Mouse (Mus musculus) MEL (cell line): ENCODE data around the gene Pard3. TPM values are rescaled to one million over a fixed set of nuclear protein-coding genes. Genes with fewer than 3 reads are reported as not detected.

Experiments
- DNase-seq: peaks from one replicate; pipeline ENCODE4 v3.0.0; 2011; ENCODE audit warnings: low read depth, low spot score
- H3K27ac ChIP-seq: 2 replicates; pipeline ENCODE4 v1.5.1; 2012; ENCODE audit warnings: low read depth, mild to moderate bottlenecking, control low read depth, low read length, moderate library complexity; ENCODE audit not compliant: control insufficient read depth
- H3K27me3 ChIP-seq, 2 experiments: fragments of 150-350 bp in 1 of 2; sonication (generic) in 1 of 2; 2 replicates each; pipeline ENCODE4 v1.6.1; 2012; ENCODE audit warnings: low read length in 2 of 2, mild to moderate bottlenecking in 2 of 2, improper control_type of control experiment in 1 of 2, moderate library complexity in 1 of 2; ENCODE audit not compliant: insufficient read depth in 2 of 2, control insufficient read depth in 1 of 2
- H3K36me3 ChIP-seq, 2 experiments: 2 replicates each; pipeline ENCODE4 v1.6.1; 2012 to 2014; ENCODE audit warnings: low read length in 2 of 2, improper control_type of control experiment in 1 of 2, inconsistent platforms in 1 of 2, mild to moderate bottlenecking in 1 of 2; ENCODE audit not compliant: insufficient read depth in 2 of 2, control insufficient read depth in 1 of 2
- H3K4me1 ChIP-seq, 2 experiments: fragments of 150-350 bp in 1 of 2; sonication (generic) in 1 of 2; 2 replicates each; pipeline ENCODE4 v1.6.1; 2012; ENCODE audit warnings: low read length in 2 of 2, improper control_type of control experiment in 1 of 2, mild to moderate bottlenecking in 1 of 2; ENCODE audit not compliant: insufficient read depth in 2 of 2, control insufficient read depth in 1 of 2
- H3K4me3 ChIP-seq, 2 experiments: fragments of 150-350 bp in 1 of 2; sonication (generic) in 1 of 2; 2 replicates each; pipeline ENCODE4 v1.5.1; 2012; ENCODE audit warnings: low read depth in 2 of 2, low read length in 2 of 2, mild to moderate bottlenecking in 2 of 2, moderate library complexity in 2 of 2, control low read depth in 1 of 2, improper control_type of control experiment in 1 of 2; ENCODE audit not compliant: control insufficient read depth in 1 of 2, insufficient read depth in 1 of 2
- H3K79me2 ChIP-seq: 2 replicates; pipeline ENCODE4 v1.6.1; 2012; ENCODE audit warnings: mild to moderate bottlenecking, low read length, moderate library complexity; ENCODE audit not compliant: control insufficient read depth, poor library complexity, insufficient read depth
- H3K9ac ChIP-seq: 2 replicates; pipeline ENCODE4 v1.6.1; 2012; ENCODE audit warnings: low read depth, mild to moderate bottlenecking, control low read depth, low read length, moderate library complexity; ENCODE audit not compliant: control insufficient read depth, poor library complexity, severe bottlenecking
- H3K9me3 ChIP-seq: fragments of 150-350 bp; sonication (generic); replicated peaks from 2 replicates; pipeline ENCODE4 v1.6.1; 2012; ENCODE audit warnings: mild to moderate bottlenecking, low read length, improper control_type of control experiment, moderate library complexity; ENCODE audit not compliant: insufficient read depth
- CHD2 ChIP-seq: IDR thresholded peaks from 2 replicates; pipeline ENCODE4 v1.6.1; 2011; ENCODE audit warnings: low read length, improper control_type of control experiment
- CTCF ChIP-seq, 3 experiments: IDR thresholded peaks in 2 of 3; conservative IDR thresholded peaks in 1 of 3; 2 replicates each; pipeline ENCODE4 v1.5.1; 2011 to 2012; ENCODE audit warnings: low read length in 3 of 3, low read depth in 2 of 3, mild to moderate bottlenecking in 2 of 3, improper control_type of control experiment in 1 of 3, inconsistent platforms in 1 of 3, mixed read lengths in 1 of 3, moderate library complexity in 1 of 3; ENCODE audit not compliant: control insufficient read depth in 1 of 3, insufficient read depth in 1 of 3, poor library complexity in 1 of 3, severe bottlenecking in 1 of 3
- EP300 ChIP-seq, 2 experiments: IDR thresholded peaks; 2 replicates each; pipeline ENCODE4 v1.6.1; 2011; ENCODE audit warnings: improper control_type of control experiment in 2 of 2, low read length in 2 of 2, low read depth in 1 of 2, mild to moderate bottlenecking in 1 of 2
- GABPA ChIP-seq: IDR thresholded peaks from 2 replicates; pipeline ENCODE4 v1.6.1; 2012; ENCODE audit warnings: low read depth, mild to moderate bottlenecking, inconsistent platforms, low read length, improper control_type of control experiment, moderate library complexity
- GATA1 ChIP-seq: IDR thresholded peaks from 2 replicates; pipeline ENCODE4 v1.6.1; 2011; ENCODE audit warnings: low read depth, low read length, improper control_type of control experiment
- KAT2A ChIP-seq: conservative IDR thresholded peaks from 2 replicates; pipeline ENCODE4 v1.6.1; 2012; ENCODE audit warnings: low read depth, low read length, improper control_type of control experiment, inconsistent platforms
- MAFK ChIP-seq: IDR thresholded peaks from 2 replicates; pipeline ENCODE4 v1.6.1; 2011; ENCODE audit warnings: low read depth, mild to moderate bottlenecking, low read length, improper control_type of control experiment, borderline replicate concordance
- MYB ChIP-seq: IDR thresholded peaks from 2 replicates; pipeline ENCODE4 v1.6.1; 2011; ENCODE audit warnings: mild to moderate bottlenecking, low read depth, low read length, improper control_type of control experiment
- NELFE ChIP-seq: IDR thresholded peaks from 2 replicates; pipeline ENCODE4 v1.6.1; 2011; ENCODE audit warnings: low read depth, low read length, improper control_type of control experiment
- NRF1 ChIP-seq: IDR thresholded peaks from 2 replicates; pipeline ENCODE4 v1.6.1; 2014; ENCODE audit warnings: low read depth, mild to moderate bottlenecking, inconsistent platforms, low read length, improper control_type of control experiment, moderate library complexity; ENCODE audit not compliant: poor library complexity, insufficient read depth, severe bottlenecking
- POLR2A ChIP-seq, 2 experiments: IDR thresholded peaks; 2 replicates each; pipeline ENCODE4 v1.6.1; 2011 to 2012; ENCODE audit warnings: low read length in 2 of 2, mild to moderate bottlenecking in 2 of 2, control low read depth in 1 of 2, improper control_type of control experiment in 1 of 2, low read depth in 1 of 2, moderate library complexity in 1 of 2; ENCODE audit not compliant: control insufficient read depth in 1 of 2, insufficient read depth in 1 of 2, poor library complexity in 1 of 2
- POLR2AphosphoS2 ChIP-seq: IDR thresholded peaks from 2 replicates; pipeline ENCODE4 v1.6.1; 2011; ENCODE audit warnings: low read length, improper control_type of control experiment
- RAD21 ChIP-seq: IDR thresholded peaks from 2 replicates; pipeline ENCODE4 v1.6.1; 2011; ENCODE audit warnings: mild to moderate bottlenecking, low read depth, low read length, improper control_type of control experiment
- RCOR1 ChIP-seq: IDR thresholded peaks from 2 replicates; pipeline ENCODE4 v1.6.1; 2012; ENCODE audit warnings: low read depth, mild to moderate bottlenecking, inconsistent platforms, low read length, improper control_type of control experiment
- TAL1 ChIP-seq: IDR thresholded peaks from 2 replicates; pipeline ENCODE4 v1.6.1; 2012; ENCODE audit warnings: mild to moderate bottlenecking, inconsistent platforms, low read length, moderate library complexity, mixed read lengths
- TBP ChIP-seq: IDR thresholded peaks from 2 replicates; pipeline ENCODE4 v1.8.0; 2011; ENCODE audit warnings: low read depth, low read length, improper control_type of control experiment
- UBTF ChIP-seq: IDR thresholded peaks from 2 replicates; pipeline ENCODE4 v1.6.1; 2012; ENCODE audit warnings: low read depth, mild to moderate bottlenecking, inconsistent platforms, low read length, improper control_type of control experiment, moderate library complexity, borderline replicate concordance; ENCODE audit not compliant: insufficient read depth
- ZC3H11A ChIP-seq: IDR thresholded peaks from 2 replicates; pipeline ENCODE4 v1.6.1; 2012; ENCODE audit warnings: low read depth, mild to moderate bottlenecking, inconsistent platforms, low read length, improper control_type of control experiment
- polyA plus RNA-seq, 2 experiments: library from polyadenylated mRNA; stranded (reverse) in 1 of 2; unstranded in 1 of 2; fragments of >175 nt in 1 of 2; fragments of >200 nt in 1 of 2; gene quantifications; 2 replicates each; pipeline versions ENCODE4 v1.2.1 to v1.2.4; 2012; ENCODE audit warnings: low replicate concordance in 2 of 2, low read depth in 1 of 2; ENCODE audit not compliant: insufficient read length in 2 of 2, insufficient read depth in 1 of 2, missing spikeins in 1 of 2
- total RNA-seq: library from RNA; depleted of rRNA; stranded (reverse); fragments of 300-350 nt; gene quantifications from 2 replicates; pipeline ENCODE4 v1.2.3, GENCODE M21; 2012

Gene Pard3
- total and polyA plus RNA-seq, 3 experiments = not detected

GRCm38 (mm10) chr8:127542162-127542561 is 478.5 kb downstream of the Pard3 start:
- TF ChIP-seq RCOR1 (no peak), RAD21 (no peak), CHD2 (no peak), EP300 (IDR thresholded peaks at IDR 0.05; ENCODE audit: low read depth in 1 of 2, low read length in 2 of 2) (no peak), MAFK (no peak), POLR2AphosphoS2 (no peak), GATA1 (no peak), NELFE (no peak), TAL1 (no peak), UBTF (no peak)
- Histone ChIP-seq H3K27me3 (no peaks in the 10 kb centered on the region), H3K4me1 (no peaks in the 10 kb centered on the region), H3K79me2 (no peaks in the 10 kb centered on the region), H3K4me3 (no peak overlapping the region), H3K9me3 (no peaks in the 10 kb centered on the region), H3K9ac (no peak overlapping the region), H3K27ac (no peak overlapping the region), H3K36me3 (no peaks in the 10 kb centered on the region)
- no peak for DNase-seq

- TF ChIP-seq GABPA (no peak), TBP (no peak), KAT2A (no peak), POLR2AphosphoS2 (no peak), MYB (no peak), CTCF (IDR thresholded peaks at IDR 0.05 in 2 of 3, conservative IDR thresholded peaks at IDR 0.05 in 1 of 3; ENCODE audit: control insufficient read depth in 1 of 3, insufficient read depth in 1 of 3, low read depth in 2 of 3, low read length in 3 of 3, poor library complexity in 1 of 3, severe bottlenecking in 1 of 3) (no peak), NRF1 (no peak), ZC3H11A (no peak), CHD2 (no peak), POLR2A (IDR thresholded peaks at IDR 0.05; ENCODE audit: control insufficient read depth in 1 of 2, insufficient read depth in 1 of 2, low read depth in 1 of 2, low read length in 2 of 2, poor library complexity in 1 of 2) (no peak)
- Histone ChIP-seq H3K4me1 (no peaks in the 10 kb centered on the region), H3K9me3 (no peaks in the 10 kb centered on the region)
Observed at GRCm38 (mm10) chr8:127543676-127544075, 480.0 kb downstream of the Pard3 start.

More at GRCm38 (mm10) chr8:127543676-127544075, 480.0 kb downstream of the Pard3 start:
- no peak for DNase-seq
- H3K79me2 ChIP-seq = no peaks in the 10 kb centered on the region
- H3K36me3 ChIP-seq = no peaks in the 10 kb centered on the region
- no peak overlapping the region for H3K27ac ChIP-seq
- no peak overlapping the region for H3K9ac ChIP-seq
- H3K4me3 ChIP-seq = no peak overlapping the region
- H3K27me3 ChIP-seq = no peaks in the 10 kb centered on the region
